Mouse (Mus musculus): ENCODE measurements around the gene Rrp1.

GRCm38 (mm10) chr10:78428070-78428469 is 15.2 kb upstream of the Rrp1 start:
- TF ChIP-seq CTCF (IDR thresholded peaks at IDR 0.05; ENCODE audit: extremely low read depth, insufficient read depth, insufficient read length, insufficient replicate concordance) = no peak
- no peak for TF ChIP-seq POLR2A (IDR thresholded peaks at IDR 0.05; ENCODE audit: low read depth, low read length)

Measured in spleen, adult 2 months (tissue).